Mouse (Mus musculus): Measurements from ENCODE around the gene Htra3. TPM values are rescaled to one million over a fixed set of nuclear protein-coding genes. Genes with fewer than 3 reads are reported as not detected.

The Htra3 gene
- polyA plus RNA-seq (2014; fragmentation: Illumina TruSeq; extraction: RNeasy Lipid Tissue Mini Kit (QIAGEN cat#74804); ENCODE audit: low replicate concordance), result 0.19 TPM

GRCm38 (mm10) chr5:35679256-35680155, at the start of gene Htra3:
TSS of gene Htra3 (minus strand) at chr5:35679782.

Other genes starting within 250 kb of the Htra3 start
- gene Cpz, start 154.1 kb downstream of the Htra3 start, polyA plus RNA-seq (2014; fragmentation: Illumina TruSeq; extraction: RNeasy Lipid Tissue Mini Kit (QIAGEN cat#74804); ENCODE audit: low replicate concordance), result not detected
- gene Trmt44, start 104.7 kb downstream of the Htra3 start, polyA plus RNA-seq (2014; fragmentation: Illumina TruSeq; extraction: RNeasy Lipid Tissue Mini Kit (QIAGEN cat#74804); ENCODE audit: low replicate concordance), result 1.9 TPM
- 14.1 TPM for gene Acox3, start 96.7 kb downstream of the Htra3 start, polyA plus RNA-seq (2014; fragmentation: Illumina TruSeq; extraction: RNeasy Lipid Tissue Mini Kit (QIAGEN cat#74804); ENCODE audit: low replicate concordance)
- gene Sh3tc1, start 60.2 kb upstream of the Htra3 start, polyA plus RNA-seq (2014; fragmentation: Illumina TruSeq; extraction: RNeasy Lipid Tissue Mini Kit (QIAGEN cat#74804); ENCODE audit: low replicate concordance), result 0.11 TPM
- not detected for gene Ablim2, start 78.1 kb upstream of the Htra3 start, polyA plus RNA-seq (2014; fragmentation: Illumina TruSeq; extraction: RNeasy Lipid Tissue Mini Kit (QIAGEN cat#74804); ENCODE audit: low replicate concordance)
- 2.7 TPM for gene Afap1, start 213.5 kb upstream of the Htra3 start, polyA plus RNA-seq (2014; fragmentation: Illumina TruSeq; extraction: RNeasy Lipid Tissue Mini Kit (QIAGEN cat#74804); ENCODE audit: low replicate concordance)